Mouse (Mus musculus) cerebellum, postnatal 36 days (tissue): ENCODE data around the gene Arhgap22.

Source experiments
- DNase-seq, 2 experiments: peaks; one replicate each; pipeline ENCODE4 v3.0.0; 2021 to 2022; ENCODE audit warnings: mixed read lengths in 2 of 2

Arhgap22 gene

DNA sequence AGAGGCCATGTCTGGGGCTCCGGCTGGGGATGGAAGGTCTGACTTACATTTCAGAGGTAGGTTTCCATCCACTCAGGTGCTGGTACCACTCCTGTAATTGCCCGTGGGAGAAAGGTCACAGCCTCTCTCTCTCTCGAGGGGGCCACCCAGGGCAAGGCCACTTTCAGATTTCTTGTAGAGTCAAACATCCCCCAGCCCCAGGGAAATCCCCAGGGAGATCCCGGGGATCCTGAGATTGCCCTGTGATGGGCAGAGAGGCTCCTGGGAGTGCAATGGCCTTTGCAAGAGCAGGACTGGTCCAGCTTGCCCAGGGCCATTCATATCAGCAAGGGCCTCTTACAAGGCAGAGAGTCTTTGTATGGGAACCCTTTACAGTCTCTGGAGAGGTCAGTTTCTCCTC, 120.6 kb downstream of the Arhgap22 start:
- DNase-seq = no peak

- no peak for DNase-seq
These were observed 121.9 kb downstream of the Arhgap22 start for GRCm38 (mm10) chr14:33335733-33336132.

DNA sequence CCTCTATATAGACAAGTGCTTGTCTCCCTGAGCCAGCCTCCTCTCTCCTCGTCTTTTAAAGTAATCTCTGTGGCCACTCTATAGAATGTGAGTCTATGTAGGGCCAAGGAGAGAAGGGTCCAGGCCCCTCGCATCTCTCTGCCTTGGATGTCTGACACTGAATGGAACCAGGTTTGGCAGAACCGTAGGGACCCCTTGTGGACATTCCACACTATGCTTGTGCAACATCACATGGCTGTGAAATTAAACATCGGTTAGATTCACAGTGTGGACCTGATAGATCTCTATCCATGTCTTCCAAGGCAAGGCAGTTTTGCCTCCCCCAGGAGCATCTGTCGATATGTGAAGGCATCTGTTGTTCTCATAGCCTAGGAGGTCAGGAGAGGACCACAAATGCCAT, 124.9 kb downstream of the Arhgap22 start:
- DNase-seq = no peak

DNA sequence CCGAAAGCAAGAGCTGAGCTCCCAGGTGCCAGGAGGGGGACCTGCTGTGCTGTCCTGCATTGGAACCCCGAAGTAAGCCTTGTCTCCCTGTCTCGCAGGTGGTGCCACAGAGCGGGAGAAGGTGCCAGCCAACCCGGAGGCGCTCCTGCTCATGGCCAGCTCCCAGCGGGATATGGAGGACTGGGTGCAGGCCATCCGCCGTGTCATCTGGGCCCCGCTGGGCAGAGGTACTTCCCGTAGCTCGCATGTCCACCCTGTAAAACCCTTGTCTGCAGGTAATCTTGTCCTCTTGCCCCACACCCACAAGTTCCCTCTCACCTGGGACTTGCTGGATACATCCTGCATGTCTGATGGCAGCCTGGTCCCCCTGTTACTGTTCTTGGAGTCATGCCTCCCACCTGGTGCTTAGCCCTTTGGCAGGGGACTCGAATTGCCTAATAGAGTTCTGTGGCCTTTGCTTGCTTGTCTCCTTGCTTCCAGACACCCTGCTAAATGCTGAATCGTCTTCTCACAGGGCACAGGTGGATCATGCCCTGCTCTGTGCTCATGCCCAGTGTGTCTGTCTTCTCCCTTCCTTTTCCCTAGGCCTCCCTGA, 129.4 kb downstream of the Arhgap22 start:
- peak; percentile 42 to 49 for DNase-seq

DNA sequence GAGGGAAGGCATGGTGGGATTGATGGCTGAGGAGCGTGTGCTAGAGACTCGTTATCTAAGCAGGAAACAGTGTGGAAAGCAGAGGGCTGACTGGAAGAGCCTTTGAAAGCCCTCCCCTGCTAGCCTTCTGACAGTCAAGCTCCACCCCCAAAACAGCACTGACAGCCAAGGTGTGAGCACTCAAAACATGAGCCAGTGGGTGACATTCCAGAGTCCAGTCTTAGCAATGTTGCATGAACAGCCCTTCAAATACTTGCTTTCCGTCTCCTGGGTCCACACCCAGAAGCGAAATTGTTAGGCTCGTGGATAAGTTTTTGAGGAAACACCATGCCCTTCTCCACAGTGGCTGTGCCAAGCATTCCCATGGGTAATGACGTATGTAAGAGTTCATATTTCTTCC, 132.7 kb downstream of the Arhgap22 start:
- DNase-seq = no peak

- DNase-seq = no peak
These were observed 133.9 kb downstream of the Arhgap22 start for GRCm38 (mm10) chr14:33347738-33348137.

- no peak for DNase-seq
These were observed 134.3 kb downstream of the Arhgap22 start for GRCm38 (mm10) chr14:33348146-33348545.

GRCm38 (mm10) chr14:33351019-33351418, 137.2 kb downstream of the Arhgap22 start:
- DNase-seq = no peak

DNA sequence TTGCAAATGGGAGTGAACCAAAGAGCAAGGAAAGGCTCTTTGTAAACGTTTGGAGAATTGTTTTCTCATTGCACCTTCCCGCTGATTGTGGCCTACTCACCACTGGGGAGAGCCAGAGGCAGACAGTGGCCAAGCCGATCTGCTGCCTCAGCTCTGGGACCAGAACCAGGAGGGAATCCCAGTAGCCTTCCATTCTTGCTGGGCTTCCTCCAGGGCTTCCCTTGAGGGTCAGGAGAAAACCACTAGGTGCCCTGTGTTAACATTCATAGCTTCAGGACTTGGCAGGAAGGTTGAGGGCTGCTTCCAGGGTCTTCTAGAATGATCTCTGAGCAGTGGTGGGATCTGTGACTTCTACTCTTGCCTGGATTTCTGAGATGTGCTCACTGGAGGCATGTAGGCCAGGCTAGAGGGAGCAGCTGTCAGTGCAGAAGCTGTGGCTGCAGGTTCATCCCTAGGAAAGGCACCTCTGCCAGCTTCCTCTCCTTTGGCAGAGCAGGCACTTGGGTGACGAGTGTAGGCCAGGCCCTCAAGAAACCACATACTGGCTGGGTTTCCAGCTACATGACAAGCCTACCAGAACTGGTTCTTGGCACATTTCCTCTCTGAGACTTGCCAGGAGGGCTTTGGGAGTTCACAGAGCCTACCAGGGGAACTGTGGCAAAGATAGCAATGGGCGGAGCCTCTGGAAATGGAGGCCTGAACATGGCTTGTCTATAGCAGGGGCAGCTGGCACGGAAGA, 138.3 kb downstream of the Arhgap22 start:
- DNase-seq = no peak

DNA sequence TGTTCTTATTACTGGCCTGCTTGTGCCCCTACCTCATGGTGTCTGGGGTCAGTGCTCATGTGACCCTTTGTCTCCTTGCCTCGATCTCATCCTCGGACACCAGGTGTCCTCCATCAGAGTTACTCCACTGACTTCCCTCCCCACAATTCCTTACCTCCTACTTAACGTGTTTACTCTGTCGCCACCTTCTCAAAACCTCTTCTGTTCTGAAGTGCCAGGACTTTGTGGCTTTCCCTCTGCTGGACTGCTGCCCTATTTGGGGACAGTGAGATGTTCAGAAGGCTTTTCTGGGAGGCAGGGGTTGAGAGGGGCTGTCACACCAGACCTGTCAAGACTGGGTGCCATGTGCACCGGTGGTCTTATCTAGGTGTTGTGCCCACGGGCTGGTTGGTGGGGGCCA, 139.1 kb downstream of the Arhgap22 start:
- DNase-seq = no peak

DNA sequence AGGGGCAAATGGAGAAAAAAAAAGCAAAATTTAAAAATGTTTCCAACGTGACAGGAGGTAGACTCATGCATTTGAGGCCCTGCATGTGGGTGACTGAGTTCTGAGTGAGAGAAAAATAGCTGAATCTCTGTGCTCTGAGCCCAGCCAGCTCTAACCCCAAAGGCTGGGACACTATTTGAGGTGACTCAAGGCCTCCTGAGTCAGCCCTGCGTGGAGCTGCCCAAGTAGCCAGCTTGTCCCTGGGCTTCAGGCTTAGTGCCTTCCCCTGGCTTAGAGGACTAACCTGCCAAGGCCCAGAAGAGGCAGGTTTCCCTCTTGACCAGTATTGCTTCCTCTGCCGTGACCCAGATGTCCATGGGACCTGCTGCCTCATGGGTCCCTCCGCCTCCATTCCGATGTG, 141.4 kb downstream of the Arhgap22 start:
- no peak for DNase-seq

DNA sequence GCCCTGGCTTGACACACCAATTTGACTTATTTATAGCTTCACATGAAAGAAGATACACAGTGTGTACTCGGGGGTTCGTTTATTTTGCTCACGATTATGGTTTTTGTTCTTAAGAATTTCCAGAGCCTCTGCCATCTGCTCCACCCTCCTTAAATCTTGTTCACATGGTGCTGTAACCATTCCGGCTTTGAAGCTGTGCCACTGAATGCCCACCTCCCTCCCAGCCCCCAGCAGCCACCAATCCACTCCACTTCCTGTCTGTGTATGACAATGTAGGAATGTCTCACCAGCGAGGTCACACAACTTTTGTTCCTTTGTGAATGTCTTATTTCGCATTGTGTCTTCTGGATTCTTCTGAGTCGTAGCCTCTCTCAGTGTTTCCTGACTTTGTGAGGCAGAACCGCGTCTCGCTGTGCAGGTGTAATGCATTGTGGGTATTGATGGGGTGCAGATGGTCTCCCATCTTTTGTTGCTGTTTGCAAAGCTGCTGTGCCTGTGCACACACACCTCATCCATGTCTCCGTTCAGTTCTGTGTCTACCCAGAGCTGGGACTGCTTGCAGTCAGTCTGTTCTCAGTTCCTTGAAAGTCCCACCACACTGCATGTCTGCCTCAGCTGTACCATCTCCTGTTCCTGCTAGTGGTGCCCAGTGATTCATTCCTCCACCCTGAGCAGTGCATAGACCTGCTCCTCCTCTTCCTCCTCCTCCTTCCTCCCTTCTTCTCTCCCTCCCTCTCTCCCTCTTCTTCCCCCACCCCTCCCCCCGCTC, 144.0 kb downstream of the Arhgap22 start:
- DNase-seq = no peak

DNA sequence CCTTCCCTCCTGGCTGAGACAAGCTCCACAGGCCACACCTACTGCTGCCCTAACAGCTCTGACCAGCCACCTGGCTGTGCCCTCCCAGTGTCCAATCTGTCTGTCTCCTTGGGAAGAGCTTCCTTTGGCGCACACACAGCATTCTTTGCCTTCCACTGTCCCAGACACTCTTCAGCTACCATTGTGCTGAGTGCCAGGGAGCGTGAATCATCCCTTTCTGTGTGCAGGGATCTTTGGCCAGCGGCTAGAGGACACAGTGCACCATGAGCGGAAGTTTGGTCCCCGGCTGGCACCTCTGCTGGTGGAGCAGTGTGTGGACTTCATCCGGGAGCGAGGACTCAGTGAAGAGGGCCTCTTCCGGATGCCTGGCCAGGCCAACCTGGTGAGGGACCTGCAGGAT, 145.1 kb downstream of the Arhgap22 start:
- DNase-seq = no peak

DNA sequence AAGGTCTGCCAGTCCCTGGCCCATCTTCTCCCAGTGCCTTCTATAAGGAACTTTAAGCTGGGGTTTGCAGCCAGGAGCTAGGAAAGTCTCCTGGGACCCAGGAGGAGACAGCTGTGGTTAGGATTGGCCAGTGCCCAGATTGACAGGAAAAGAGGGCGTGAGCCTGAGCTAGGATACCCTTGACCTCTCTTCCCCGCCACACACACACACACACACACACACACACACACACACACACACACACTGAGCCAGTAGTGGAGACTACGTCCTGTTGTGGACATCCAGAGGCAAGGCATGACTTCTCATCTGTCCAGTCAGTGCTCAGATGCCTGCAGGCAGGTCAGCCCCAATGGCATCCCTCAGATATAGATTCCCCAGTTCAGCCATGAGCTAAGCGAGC, 147.7 kb downstream of the Arhgap22 start:
- DNase-seq = no peak

- no peak for DNase-seq
These were observed 148.3 kb downstream of the Arhgap22 start for GRCm38 (mm10) chr14:33362122-33362521.

- DNase-seq = no peak
These were observed 149.0 kb downstream of the Arhgap22 start for GRCm38 (mm10) chr14:33362807-33363206.

- no peak for DNase-seq
These were observed 149.8 kb downstream of the Arhgap22 start for GRCm38 (mm10) chr14:33363611-33364010.

DNA sequence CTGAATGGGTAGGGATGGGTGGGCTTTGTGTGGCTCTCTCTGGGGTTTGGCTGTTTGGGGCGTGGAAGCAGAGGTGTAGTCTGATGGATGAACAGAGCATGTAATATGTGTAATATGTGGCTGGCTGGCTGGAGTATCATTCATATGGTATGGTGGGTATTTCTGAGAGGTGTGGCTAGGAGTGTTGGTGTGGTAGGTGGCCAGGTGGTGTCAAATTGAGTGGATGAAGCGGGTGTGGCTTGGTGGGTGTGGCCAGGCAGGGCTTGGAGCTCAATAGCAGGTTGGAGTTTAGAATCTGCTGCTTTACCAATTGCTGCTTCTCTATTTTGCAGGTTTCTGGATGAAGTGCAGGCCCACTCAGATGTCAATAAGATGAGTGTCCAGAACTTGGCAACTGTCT, 150.2 kb downstream of the Arhgap22 start:
- no peak for DNase-seq

- no peak for DNase-seq
These were observed 153.3 kb downstream of the Arhgap22 start for GRCm38 (mm10) chr14:33366891-33367777.

- peak; percentile 34 to 41 for DNase-seq
These were observed 155.5 kb downstream of the Arhgap22 start for GRCm38 (mm10) chr14:33369375-33369774.

GRCm38 (mm10) chr14:33370056-33370455, 156.2 kb downstream of the Arhgap22 start:
- no peak for DNase-seq

DNA sequence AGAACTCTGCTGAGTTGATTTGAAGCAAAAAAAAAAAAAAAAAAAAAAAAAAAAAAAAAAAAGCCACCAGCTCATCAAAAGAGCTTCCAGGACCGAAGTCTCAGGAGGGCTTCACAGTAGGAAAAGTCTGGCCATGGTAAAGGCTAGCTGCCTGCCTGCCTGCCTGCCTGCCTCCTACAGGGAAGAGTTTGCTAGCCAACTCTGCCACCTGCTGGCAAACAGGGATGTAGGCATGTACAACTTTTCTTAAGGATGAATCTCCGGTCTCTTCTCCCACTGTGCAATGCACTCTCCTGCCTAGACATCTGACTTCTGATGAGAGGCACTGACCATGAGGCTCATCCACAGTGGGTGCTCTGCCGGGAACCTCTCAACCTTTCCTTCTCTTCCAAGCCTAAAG, 157.4 kb downstream of the Arhgap22 start:
- DNase-seq = peak; percentile 70 to 72

GRCm38 (mm10) chr14:33373271-33373670, 159.4 kb downstream of the Arhgap22 start:
- no peak for DNase-seq
